Mouse (Mus musculus) ES-Bruce4 (cell line): Measurements from ENCODE around the gene Tsfm.

Source experiments
- CTCF ChIP-seq: IDR thresholded peaks from one replicate; pipeline ENCODE4 v1.8.1; 2011; ENCODE audit warnings: low read depth, low read length
- EP300 ChIP-seq: IDR thresholded peaks from 2 replicates; pipeline ENCODE4 v1.6.1; 2011; ENCODE audit warnings: low read depth, low read length; ENCODE audit not compliant: insufficient read depth
- POLR2A ChIP-seq: IDR thresholded peaks from one replicate; pipeline ENCODE4 v1.8.1; 2011; ENCODE audit warnings: low read length; ENCODE audit not compliant: insufficient read depth

DNA sequence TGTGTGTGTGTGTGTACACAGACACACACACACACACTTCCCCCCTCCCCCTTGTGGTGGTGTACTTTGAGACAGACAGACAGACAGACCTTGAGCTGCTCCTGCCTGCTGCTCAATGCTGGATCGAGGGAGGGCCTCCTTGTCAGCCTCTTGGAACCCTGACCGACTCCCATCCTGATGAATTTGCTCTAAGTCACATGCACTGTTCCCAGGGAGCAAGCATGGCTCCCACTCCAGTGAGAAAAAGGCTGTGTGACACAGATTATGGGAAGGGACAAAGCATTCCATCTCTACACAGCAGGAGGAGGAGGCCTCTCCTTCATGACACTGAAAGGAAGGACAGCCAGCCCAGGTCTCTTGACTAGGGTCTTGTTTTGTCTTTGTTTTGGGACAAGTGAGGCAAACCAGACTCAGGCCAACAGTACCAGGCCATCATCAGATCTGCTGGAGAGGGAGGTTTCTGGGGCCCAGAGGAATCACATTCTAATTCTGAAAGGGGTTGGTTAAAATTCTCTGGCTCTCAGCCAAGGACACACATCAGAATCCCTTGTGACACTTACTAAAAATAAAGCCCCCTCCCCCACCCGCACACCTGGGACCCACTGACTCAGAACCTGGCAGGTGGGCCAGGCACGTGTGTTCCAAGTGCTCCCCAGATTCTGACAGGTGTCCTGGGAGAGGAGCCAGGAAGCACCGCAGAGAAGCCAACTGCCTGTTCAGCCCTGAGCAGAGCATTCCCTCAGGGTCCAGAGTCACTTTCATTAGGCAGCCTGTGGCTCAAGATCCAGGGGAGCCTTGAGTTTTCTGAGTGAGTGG lies 46.2 kb downstream of the Tsfm start:
- TF ChIP-seq POLR2A (no peak), CTCF (no peak), EP300 (no peak)
